Mouse (Mus musculus) forebrain, embryonic 10.5 days (tissue): Measurements from ENCODE around the gene Samd4b. TPM values are rescaled to one million over a fixed set of nuclear protein-coding genes. Genes with fewer than 3 reads are reported as not detected.

Source experiments
- DNase-seq: peaks from one replicate; pipeline ENCODE4 v3.0.0-alpha.2; 2017; ENCODE audit warnings: low spot score; ENCODE audit errors: extremely low spot score
- H3K27ac ChIP-seq: fragments of 300-500 bp; sonication (generic); 2 replicates; pipeline ENCODE4 v1.5.1; 2016; ENCODE audit warnings: mild to moderate bottlenecking
- H3K27me3 ChIP-seq: fragments of 300-500 bp; sonication (generic); 2 replicates; pipeline ENCODE4 v1.6.1; 2016; ENCODE audit warnings: mild to moderate bottlenecking; ENCODE audit not compliant: poor library complexity, severe bottlenecking
- H3K36me3 ChIP-seq: fragments of 300-500 bp; sonication (generic); replicated peaks from 2 replicates; pipeline ENCODE4 v1.6.1; 2016; ENCODE audit warnings: mild to moderate bottlenecking, moderate library complexity
- H3K4me1 ChIP-seq: fragments of 300-500 bp; sonication (generic); 2 replicates; pipeline ENCODE4 v1.6.1; 2016
- H3K4me3 ChIP-seq: fragments of 300-500 bp; sonication (generic); 2 replicates; pipeline ENCODE4 v1.5.1; 2016; ENCODE audit warnings: mild to moderate bottlenecking, moderate library complexity
- H3K9me3 ChIP-seq: fragments of 300-500 bp; sonication (generic); 2 replicates; pipeline ENCODE4 v1.6.1; 2016; ENCODE audit warnings: mild to moderate bottlenecking, moderate library complexity
- WGBS: fragments of 180-500 bp; shearing (Covaris S2); methylation state at CpG from one replicate; pipeline ENCODE4 v1.1.7; 2016; 5-methylcytosine and 5-hydroxymethylcytosine counted together
- polyA plus RNA-seq: library from polyadenylated mRNA; unstranded; fragments of >200 nt; fragmentation: Nextera tagmentation; extraction: Ambion mirVana; gene quantifications from 2 replicates; pipeline ENCODE4 v1.2.1, GENCODE M21; 2016

Gene Samd4b
- polyA plus RNA-seq, 1 experiment from 2014 or later, result 29.9 TPM

- Histone ChIP-seq H3K36me3 (peaks cover 100% of the 10 kb centered on the region), H3K4me1 (no peaks in the 10 kb centered on the region), H3K27ac (no peak overlapping the region), H3K4me3 (no peak overlapping the region), H3K9me3 (no peaks in the 10 kb centered on the region), H3K27me3 (no peaks in the 10 kb centered on the region)
- 88% methylated on average over 8 of the region's 8 CpGs for WGBS
- DNase-seq, result no peak
These were observed 179.8 kb downstream of the Samd4b start for GRCm38 (mm10) chr7:28418096-28418670.

DNA sequence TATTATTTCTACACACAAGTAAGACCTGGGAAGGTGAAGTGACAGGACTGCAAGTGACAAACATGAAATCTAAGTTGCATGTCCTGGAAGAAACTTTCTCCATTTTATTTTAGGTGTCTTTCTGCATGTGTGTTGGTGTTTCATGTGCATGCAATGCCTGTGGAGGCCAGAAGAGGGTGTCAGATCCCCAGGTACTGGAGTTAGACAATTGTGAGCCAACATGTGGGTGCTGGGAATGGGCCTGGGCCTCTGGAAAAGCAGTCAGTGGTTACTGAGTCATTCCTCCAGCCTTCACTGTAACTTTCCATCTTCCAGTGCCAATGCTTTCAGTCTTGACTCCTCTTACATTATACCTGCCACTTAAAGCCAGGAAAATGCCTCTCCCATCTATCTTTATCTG is 180.6 kb downstream of the Samd4b start:
- H3K9me3 ChIP-seq, result no peaks in the 10 kb centered on the region
- no peaks in the 10 kb centered on the region for H3K27me3 ChIP-seq
- H3K4me3 ChIP-seq, result no peak overlapping the region
- no peaks in the 10 kb centered on the region for H3K4me1 ChIP-seq
- DNase-seq, result no peak
- no peak overlapping the region for H3K27ac ChIP-seq
- peaks cover 100% of the 10 kb centered on the region for H3K36me3 ChIP-seq

GRCm38 (mm10) chr7:28412826-28413225 is 185.1 kb downstream of the Samd4b start:
- Histone ChIP-seq H3K4me1 (no peaks in the 10 kb centered on the region), H3K27me3 (no peaks in the 10 kb centered on the region), H3K4me3 (no peak overlapping the region), H3K9me3 (no peaks in the 10 kb centered on the region), H3K36me3 (peaks cover 100% of the 10 kb centered on the region), H3K27ac (no peak overlapping the region)
- 93% methylated on average over 4 of the region's 4 CpGs for WGBS
- no peak for DNase-seq

- H3K9me3 ChIP-seq, result no peaks in the 10 kb centered on the region
- peaks cover 100% of the 10 kb centered on the region for H3K36me3 ChIP-seq
- H3K27me3 ChIP-seq, result no peaks in the 10 kb centered on the region
- no peaks in the 10 kb centered on the region for H3K4me1 ChIP-seq
- no peak overlapping the region for H3K27ac ChIP-seq
- no peak for DNase-seq
- H3K4me3 ChIP-seq, result no peak overlapping the region
- WGBS, result 89% methylated on average over 3 of the region's 3 CpGs
These were observed 187.0 kb downstream of the Samd4b start for GRCm38 (mm10) chr7:28410841-28411475.

DNA sequence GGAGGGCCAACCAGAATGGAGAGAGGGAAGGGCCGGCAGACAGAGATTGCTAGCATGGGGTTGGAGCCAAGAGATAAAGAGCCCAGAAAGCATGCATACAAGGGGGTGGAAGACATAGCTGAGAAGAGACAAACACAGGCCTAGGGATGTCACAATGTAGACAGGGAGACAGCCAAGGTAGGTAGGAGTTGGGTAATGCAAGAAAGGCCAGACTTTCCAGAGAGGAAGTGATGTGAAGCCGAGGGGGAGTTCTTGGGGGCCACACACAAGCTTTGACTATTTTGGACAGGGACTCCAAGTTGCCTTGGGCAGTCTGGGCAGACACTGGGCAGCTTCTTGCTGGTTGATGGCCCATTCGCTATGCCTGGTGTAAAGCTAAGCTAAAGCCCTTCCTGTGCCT is 196.0 kb downstream of the Samd4b start:
- Histone ChIP-seq H3K27me3 (no peaks in the 10 kb centered on the region), H3K4me1 (no peaks in the 10 kb centered on the region), H3K27ac (no peak overlapping the region), H3K4me3 (no peak overlapping the region), H3K36me3 (peaks cover 99% of the 10 kb centered on the region), H3K9me3 (no peaks in the 10 kb centered on the region)
- 83% methylated on average over 3 of the region's 3 CpGs for WGBS
- no peak for DNase-seq

- DNase-seq, result no peak
- Histone ChIP-seq H3K4me3 (no peak overlapping the region), H3K27me3 (no peaks in the 10 kb centered on the region), H3K36me3 (peaks cover 99% of the 10 kb centered on the region), H3K4me1 (no peaks in the 10 kb centered on the region), H3K9me3 (no peaks in the 10 kb centered on the region), H3K27ac (no peak overlapping the region)
- WGBS, result 95% methylated on average over 1 of the region's 1 CpGs
These were observed 196.9 kb downstream of the Samd4b start for GRCm38 (mm10) chr7:28401030-28401429.

- no peak for DNase-seq
- peaks cover 96% of the 10 kb centered on the region for H3K36me3 ChIP-seq
These were observed 199.1 kb downstream of the Samd4b start for GRCm38 (mm10) chr7:28398696-28399340.

DNA sequence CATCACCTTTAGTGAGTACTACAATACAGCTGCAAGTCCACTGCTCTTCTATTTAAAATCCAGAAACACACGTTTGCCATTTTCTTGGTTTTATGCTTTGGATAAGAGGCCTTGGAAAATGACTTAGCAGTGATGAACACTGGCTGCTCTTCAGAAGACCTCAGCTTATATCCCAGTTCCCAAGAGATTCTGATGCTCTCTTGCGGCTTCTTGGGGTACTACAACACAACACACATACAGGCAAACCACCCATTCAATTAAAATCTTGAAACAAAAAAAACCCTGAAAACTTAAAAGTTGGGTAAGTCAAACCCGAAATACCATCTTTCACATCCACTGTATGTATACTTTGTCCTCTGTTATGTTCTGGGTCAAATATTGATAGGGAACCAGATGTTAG is 199.9 kb downstream of the Samd4b start:
- WGBS, result 76% methylated on average over 3 of the region's 3 CpGs
- H3K4me3 ChIP-seq, result no peak overlapping the region
- H3K27ac ChIP-seq, result no peak overlapping the region
- peaks cover 87% of the 10 kb centered on the region for H3K36me3 ChIP-seq
- H3K4me1 ChIP-seq, result peaks cover 9% of the 10 kb centered on the region
- H3K27me3 ChIP-seq, result no peaks in the 10 kb centered on the region
- no peak for DNase-seq
- H3K9me3 ChIP-seq, result no peaks in the 10 kb centered on the region

More at GRCm38 (mm10) chr7:28398696-28399340, 199.1 kb downstream of the Samd4b start:
- H3K4me1 ChIP-seq, result peaks cover 2% of the 10 kb centered on the region
- H3K4me3 ChIP-seq, result no peak overlapping the region
- H3K27me3 ChIP-seq, result no peaks in the 10 kb centered on the region
- no peaks in the 10 kb centered on the region for H3K9me3 ChIP-seq
- H3K27ac ChIP-seq, result no peak overlapping the region
- 92% methylated on average over 10 of the region's 10 CpGs for WGBS

DNA sequence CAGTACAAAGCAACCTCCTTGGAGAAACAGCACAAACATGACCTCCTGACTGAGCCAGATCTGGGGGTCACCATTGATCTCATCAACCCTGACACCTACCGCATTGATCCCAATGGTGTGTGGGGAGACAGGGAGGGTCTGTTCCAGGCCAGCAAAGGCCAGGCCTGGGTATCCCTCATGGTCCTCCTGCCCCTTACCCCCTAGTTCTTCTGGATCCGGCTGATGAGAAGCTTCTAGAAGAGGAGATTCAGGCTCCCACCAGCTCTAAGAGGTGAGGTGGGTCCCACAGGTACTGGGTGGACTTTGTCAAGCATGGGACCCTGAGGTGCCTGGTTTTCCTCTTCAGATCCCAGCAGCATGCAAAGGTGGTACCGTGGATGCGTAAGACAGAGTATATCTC is 202.5 kb downstream of the Samd4b start:
- Histone ChIP-seq H3K27me3 (no peaks in the 10 kb centered on the region), H3K27ac (no peak overlapping the region), H3K4me1 (peaks cover 22% of the 10 kb centered on the region), H3K9me3 (no peaks in the 10 kb centered on the region), H3K4me3 (no peak overlapping the region), H3K36me3 (peaks cover 67% of the 10 kb centered on the region)
- 98% methylated on average over 4 of the region's 4 CpGs for WGBS
- no peak for DNase-seq

- no peak for DNase-seq
- Histone ChIP-seq H3K4me1 (peaks cover 22% of the 10 kb centered on the region), H3K9me3 (no peaks in the 10 kb centered on the region), H3K36me3 (peaks cover 67% of the 10 kb centered on the region), H3K27me3 (no peaks in the 10 kb centered on the region), H3K27ac (peak overlapping the region; percentile 87), H3K4me3 (peak overlapping the region; percentile 98)
- WGBS, result 4% methylated on average over 22 of the region's 22 CpGs
These were observed 204.5 kb downstream of the Samd4b start for GRCm38 (mm10) chr7:28393272-28393951.

DNA sequence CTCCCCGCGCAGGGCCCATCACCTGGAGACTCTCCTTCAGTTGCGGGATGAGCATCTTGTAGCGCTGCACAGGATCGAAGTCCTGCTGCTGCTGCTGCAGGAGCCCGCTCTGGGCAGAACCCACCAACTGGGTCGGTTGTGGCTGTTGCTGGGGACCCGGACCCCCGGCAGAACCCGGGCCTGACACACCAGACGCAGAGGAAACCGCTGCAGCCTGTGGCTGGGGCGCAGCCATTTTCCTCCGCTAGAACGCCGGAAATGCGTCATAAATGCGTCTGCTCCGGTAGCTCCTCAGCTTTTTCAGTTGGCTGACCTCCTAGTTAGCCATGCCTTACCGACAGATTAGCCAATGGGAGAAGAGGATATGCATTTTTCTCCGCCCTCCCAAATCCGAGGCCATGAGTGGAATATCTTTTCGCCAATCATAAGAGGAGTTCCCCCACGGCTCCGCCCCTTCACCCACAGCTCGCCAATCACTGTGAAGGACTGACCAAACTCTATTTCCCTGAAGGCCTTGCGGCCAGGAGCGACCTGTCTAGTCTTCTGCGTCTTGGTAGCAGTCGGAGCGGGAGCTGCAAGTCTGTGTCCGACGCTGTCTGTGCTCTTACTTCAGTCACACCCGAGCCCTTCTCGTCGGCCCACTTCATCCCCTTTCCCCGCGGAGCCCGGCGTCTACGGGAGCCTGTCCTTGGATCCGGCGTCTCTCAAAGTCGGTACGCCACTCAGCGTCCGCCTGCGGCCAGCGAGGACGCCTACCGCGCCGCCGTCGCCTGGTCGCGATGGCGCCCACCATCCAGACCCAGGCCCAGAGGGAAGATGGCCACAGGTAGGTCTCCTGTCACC is 205.3 kb downstream of the Samd4b start, which contains the start of the genes Med29 and Paf1:
Gene Med29 (minus strand): TSS at position 280 of the 843 bp plus-strand sequence.
Gene Paf1 (plus strand): TSS at position 523 of the 843 bp plus-strand sequence.
- Histone ChIP-seq H3K27me3 (no peaks in the 10 kb centered on the region), H3K4me1 (peaks cover 22% of the 10 kb centered on the region), H3K27ac (peak within 1 kb of the TSS; percentile 87), H3K9me3 (no peaks in the 10 kb centered on the region), H3K4me3 (peak within 1 kb of the TSS; percentile 98), H3K36me3 (peaks cover 67% of the 10 kb centered on the region)
- DNase-seq, result peak; percentile 95
- WGBS, result under 1% methylated on average over 58 of the region's 58 CpGs

GRCm38 (mm10) chr7:28390331-28390730 is 207.6 kb downstream of the Samd4b start:
- 0 out of 2 replicates have a peak overlapping the region, but pooled peaks have one; percentile 6 for H3K4me3 ChIP-seq
- 89% methylated on average over 3 of the region's 3 CpGs for WGBS
- no peaks in the 10 kb centered on the region for H3K27me3 ChIP-seq
- no peaks in the 10 kb centered on the region for H3K9me3 ChIP-seq
- DNase-seq, result no peak
- peaks cover 28% of the 10 kb centered on the region for H3K4me1 ChIP-seq
- H3K27ac ChIP-seq, result no peak overlapping the region
- peaks cover 66% of the 10 kb centered on the region for H3K36me3 ChIP-seq
